Mouse (Mus musculus) ovary, adult 18-20 months (tissue): Measurements from ENCODE around the gene Rcor2.

Source experiments
- DNase-seq: peaks from one replicate; pipeline ENCODE4 v3.0.0; 2022; ENCODE audit warnings: low spot score, mixed read lengths

The Rcor2 gene

GRCm38 (mm10) chr19:7320181-7320580, 53.1 kb downstream of the Rcor2 start:
- no peak for DNase-seq

- DNase-seq, result no peak
Observed at GRCm38 (mm10) chr19:7321391-7321790, 54.3 kb downstream of the Rcor2 start.
